Mouse (Mus musculus): ENCODE results near the gene Rcn2. TPM values are rescaled to one million over a fixed set of nuclear protein-coding genes. Genes with fewer than 3 reads are reported as not detected.

Rcn2 gene
- polyA plus RNA-seq, 1 experiment from 2014 or later, result 98.1 TPM

GRCm38 (mm10) chr9:56086524-56086923, 44.9 kb downstream of the Rcn2 start:
- H3K4me2 ChIP-seq (replicated peaks; ENCODE audit: low read depth), result no peak overlapping the region
- H3K9ac ChIP-seq (ENCODE audit: low read length), result no peak overlapping the region
- no peaks in the 10 kb centered on the region for H3K9me3 ChIP-seq (ENCODE audit: control insufficient read depth, low read length)
- H3K27ac ChIP-seq (replicated peaks), result no peak overlapping the region
- H3K36me3 ChIP-seq (ENCODE audit: control insufficient read depth, insufficient read depth, low read length), result no peaks in the 10 kb centered on the region
- DNase-seq (ENCODE audit: low spot score), result no peak
- ATAC-seq (ENCODE audit: low FRiP score, low TSS enrichment), result no peak
- H3K4me3 ChIP-seq (ENCODE audit: low read depth, low read length), result no peak overlapping the region
- WGBS, result 78% methylated on average over 5 of the region's 5 CpGs
- TF ChIP-seq EP300 (optimal IDR thresholded peaks at IDR 0.05), result no peak
- TF ChIP-seq CTCF (IDR thresholded peaks at IDR 0.05; ENCODE audit: low read depth), result no peak
- H3K4me1 ChIP-seq (replicated peaks; ENCODE audit: control insufficient read depth, insufficient read depth), result peaks cover 10% of the 10 kb centered on the region
- no peaks in the 10 kb centered on the region for H3K27me3 ChIP-seq (ENCODE audit: control insufficient read depth, insufficient read depth, low read length)

DNA sequence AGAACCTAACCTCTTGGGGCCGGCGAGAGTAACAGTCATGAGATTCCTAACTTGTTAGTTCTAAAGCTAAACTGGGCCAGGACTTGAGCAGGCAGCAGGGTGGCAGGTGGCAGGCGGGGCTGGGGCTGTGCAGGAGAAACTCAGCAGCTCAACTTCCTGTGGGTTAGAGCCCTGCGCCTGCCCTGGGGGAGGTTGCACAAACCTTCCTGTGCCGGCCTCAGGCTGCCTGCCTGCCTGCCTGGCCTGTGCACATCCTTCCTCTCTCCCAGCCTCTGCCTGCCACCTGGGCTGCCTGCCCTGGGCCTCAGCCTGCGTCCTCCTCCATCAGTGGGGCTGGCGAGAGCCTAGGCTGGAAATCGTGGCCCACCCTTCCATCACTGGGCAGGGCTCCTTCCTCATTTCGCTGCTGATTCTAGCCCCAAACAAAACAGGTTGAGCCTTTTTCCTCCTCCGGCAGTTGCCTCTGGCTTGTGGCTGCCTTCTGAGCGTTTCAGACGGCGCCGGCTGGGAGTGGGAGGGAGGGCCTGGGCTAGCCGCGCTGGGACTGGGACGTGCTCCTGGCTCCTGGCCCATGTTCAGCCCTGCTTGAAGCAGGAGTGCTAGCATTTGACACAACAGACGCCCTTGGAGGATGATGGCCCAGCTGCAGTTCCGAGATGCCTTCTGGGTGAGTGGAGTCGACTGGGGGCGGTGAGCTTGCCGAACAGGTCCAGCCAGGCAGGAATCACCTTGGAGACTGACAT, 48.3 kb downstream of the Rcn2 start, which contains the start of gene Pstpip1:
Pstpip1 (plus strand) TSS at position 185 of the 743 bp plus-strand sequence.
- Histone ChIP-seq H3K4me3 (ENCODE audit: low read depth, low read length) (peak within 1 kb of the TSS; percentile 24), H3K4me2 (replicated peaks; ENCODE audit: low read depth) (peak within 1 kb of the TSS; percentile 45), H3K9me3 (ENCODE audit: control insufficient read depth, low read length) (no peaks in the 10 kb centered on the region), H3K27me3 (ENCODE audit: control insufficient read depth, insufficient read depth, low read length) (no peaks in the 10 kb centered on the region), H3K4me1 (replicated peaks; ENCODE audit: control insufficient read depth, insufficient read depth) (peaks cover 10% of the 10 kb centered on the region), H3K27ac (replicated peaks) (peak within 1 kb of the TSS; percentile 67), H3K36me3 (ENCODE audit: control insufficient read depth, insufficient read depth, low read length) (no peaks in the 10 kb centered on the region), H3K9ac (ENCODE audit: low read length) (peak within 1 kb of the TSS; percentile 56)
- DNase-seq (ENCODE audit: low spot score) (peak; percentile 78), ATAC-seq (ENCODE audit: low FRiP score, low TSS enrichment) (peak; percentile 80)
- TF ChIP-seq EP300 (optimal IDR thresholded peaks at IDR 0.05) (no peak), CTCF (IDR thresholded peaks at IDR 0.05; ENCODE audit: low read depth) (no peak)
- 14% methylated on average over 22 of the region's 22 CpGs for WGBS

- Histone ChIP-seq H3K4me1 (replicated peaks; ENCODE audit: control insufficient read depth, insufficient read depth) (peaks cover 10% of the 10 kb centered on the region), H3K9ac (ENCODE audit: low read length) (no peak overlapping the region), H3K4me3 (ENCODE audit: low read depth, low read length) (0 out of 2 replicates have a peak overlapping the region, but pooled peaks have one; percentile 24), H3K4me2 (replicated peaks; ENCODE audit: low read depth) (peak overlapping the region; percentile 45; the same call in 1 of the 2 replicates), H3K27me3 (ENCODE audit: control insufficient read depth, insufficient read depth, low read length) (no peaks in the 10 kb centered on the region), H3K27ac (replicated peaks) (peak overlapping the region; percentile 67; the same call in 1 of the 2 replicates), H3K36me3 (ENCODE audit: control insufficient read depth, insufficient read depth, low read length) (no peaks in the 10 kb centered on the region), H3K9me3 (ENCODE audit: control insufficient read depth, low read length) (no peaks in the 10 kb centered on the region)
- ATAC-seq (ENCODE audit: low FRiP score, low TSS enrichment) (no peak), DNase-seq (ENCODE audit: low spot score) (no peak)
- 65% methylated on average over 5 of the region's 5 CpGs for WGBS
- TF ChIP-seq CTCF (IDR thresholded peaks at IDR 0.05; ENCODE audit: low read depth) (no peak), EP300 (optimal IDR thresholded peaks at IDR 0.05) (no peak)
These were observed 49.0 kb downstream of the Rcn2 start for GRCm38 (mm10) chr9:56090546-56091225.

DNA sequence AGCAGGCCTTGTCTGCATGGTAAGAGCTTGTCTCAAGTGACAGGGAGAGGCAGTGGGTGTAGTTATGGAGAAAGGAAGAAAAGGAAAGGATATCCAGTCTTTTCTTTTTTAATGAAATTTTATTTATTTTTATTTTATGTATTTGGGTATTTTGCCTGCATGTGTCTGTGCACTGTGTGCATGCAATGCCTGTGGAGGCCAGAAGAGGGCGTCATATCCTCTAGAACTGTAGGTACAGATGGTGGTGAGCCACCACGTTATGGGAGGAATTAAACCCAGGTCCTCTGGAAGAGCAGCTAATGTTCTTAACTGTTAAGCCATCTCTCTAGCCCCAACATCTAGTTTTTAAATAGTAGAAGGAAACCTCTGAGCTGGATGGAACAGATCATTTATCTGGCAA, 50.5 kb downstream of the Rcn2 start:
- ATAC-seq (ENCODE audit: low FRiP score, low TSS enrichment), result no peak

GRCm38 (mm10) chr9:56097584-56098298, 56.1 kb downstream of the Rcn2 start:
- TF ChIP-seq CTCF (IDR thresholded peaks at IDR 0.05; ENCODE audit: low read depth) (no peak), EP300 (optimal IDR thresholded peaks at IDR 0.05) (no peak)
- H3K27ac ChIP-seq (replicated peaks), result peak overlapping the region; percentile 75
- no peak overlapping the region for H3K4me2 ChIP-seq (replicated peaks; ENCODE audit: low read depth)
- H3K36me3 ChIP-seq (ENCODE audit: control insufficient read depth, insufficient read depth, low read length), result no peaks in the 10 kb centered on the region
- peak; percentile 96 for ATAC-seq (ENCODE audit: low FRiP score, low TSS enrichment)
- no peak overlapping the region for H3K4me3 ChIP-seq (ENCODE audit: low read depth, low read length)
- no peak overlapping the region for H3K9ac ChIP-seq (ENCODE audit: low read length)
- H3K9me3 ChIP-seq (ENCODE audit: control insufficient read depth, low read length), result no peaks in the 10 kb centered on the region
- H3K27me3 ChIP-seq (ENCODE audit: control insufficient read depth, insufficient read depth, low read length), result no peaks in the 10 kb centered on the region
- no peaks in the 10 kb centered on the region for H3K4me1 ChIP-seq (replicated peaks; ENCODE audit: control insufficient read depth, insufficient read depth)
- peak; percentile 56 for DNase-seq (ENCODE audit: low spot score)
- WGBS, result 68% methylated on average over 4 of the region's 4 CpGs

More for the DNA sequence above, 50.5 kb downstream of the Rcn2 start:
- TF ChIP-seq EP300 (optimal IDR thresholded peaks at IDR 0.05), result no peak
- peak; percentile 59 for TF ChIP-seq CTCF (IDR thresholded peaks at IDR 0.05; ENCODE audit: low read depth)
- no peak overlapping the region for H3K9ac ChIP-seq (ENCODE audit: low read length)
- no peak overlapping the region for H3K4me2 ChIP-seq (replicated peaks; ENCODE audit: low read depth)
- H3K27ac ChIP-seq (replicated peaks), result no peak overlapping the region
- H3K36me3 ChIP-seq (ENCODE audit: control insufficient read depth, insufficient read depth, low read length), result no peaks in the 10 kb centered on the region
- H3K9me3 ChIP-seq (ENCODE audit: control insufficient read depth, low read length), result no peaks in the 10 kb centered on the region
- H3K4me3 ChIP-seq (ENCODE audit: low read depth, low read length), result no peak overlapping the region
- peaks cover 10% of the 10 kb centered on the region for H3K4me1 ChIP-seq (replicated peaks; ENCODE audit: control insufficient read depth, insufficient read depth)
- 47% methylated on average over 2 of the region's 2 CpGs for WGBS
- DNase-seq (ENCODE audit: low spot score), result no peak
- no peaks in the 10 kb centered on the region for H3K27me3 ChIP-seq (ENCODE audit: control insufficient read depth, insufficient read depth, low read length)
